Mouse (Mus musculus): Measurements from ENCODE around the gene Glra3.

Glra3 gene

DNA sequence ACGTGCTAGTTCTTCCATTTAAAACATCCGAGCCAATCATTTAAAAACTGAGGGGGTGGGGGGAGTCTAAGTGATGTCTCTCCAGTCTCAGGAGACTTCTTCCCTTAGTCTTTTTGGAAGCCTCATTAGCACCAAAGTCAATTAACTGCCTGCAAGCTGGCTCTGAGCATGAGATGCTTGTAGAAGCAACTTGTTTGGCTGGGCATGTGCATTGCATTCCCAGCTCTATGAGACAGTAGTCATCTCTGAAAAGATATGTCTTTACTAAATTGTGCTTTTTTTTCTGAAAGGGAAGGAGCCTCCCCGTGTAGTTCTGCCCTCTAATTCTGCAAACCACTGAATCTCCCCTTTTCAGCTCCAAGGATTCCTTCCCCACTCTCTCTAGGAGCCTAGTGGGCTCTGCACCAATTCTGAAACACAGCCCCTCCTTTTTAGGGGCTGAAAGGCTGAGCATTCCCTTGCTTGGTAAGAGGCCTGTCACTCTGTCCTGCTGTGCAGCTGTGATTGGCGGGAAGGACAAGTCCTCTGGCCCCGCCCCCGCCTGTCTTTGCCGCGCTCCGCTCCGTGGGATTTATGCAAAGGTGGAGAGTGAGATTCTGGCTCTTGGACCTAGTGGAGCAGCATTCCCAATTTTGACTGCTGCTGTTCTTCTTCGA, at the start of gene Glra3:
TSS of gene Glra3 (plus strand) at position 591 of the 656 bp plus-strand sequence.
- no peak for DNase-seq (ENCODE audit: low spot score)

DNA sequence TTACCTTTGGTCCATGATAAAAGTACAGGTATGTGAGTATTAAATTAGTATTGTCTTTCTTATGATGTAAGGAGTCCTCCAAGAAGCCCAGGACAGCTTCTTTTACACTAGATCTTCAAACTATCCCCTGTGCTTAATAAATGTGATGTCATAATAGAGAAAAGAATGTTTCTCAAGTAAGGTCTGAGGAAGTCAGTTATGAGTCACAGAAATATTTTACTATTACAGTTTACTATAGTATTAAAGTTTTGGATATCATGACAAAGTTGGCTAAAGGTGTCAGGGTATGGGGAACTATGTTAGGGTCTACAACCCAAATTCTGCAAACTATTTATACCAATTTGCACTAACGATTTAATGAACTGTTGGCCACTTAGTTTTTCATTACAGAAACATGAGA, 33.4 kb upstream of the Glra3 start, which contains the start of gene Adam29:
TSS of gene Adam29 (minus strand) at position 101 of the 400 bp plus-strand sequence.
- DNase-seq (ENCODE audit: low spot score): no peak

DNA sequence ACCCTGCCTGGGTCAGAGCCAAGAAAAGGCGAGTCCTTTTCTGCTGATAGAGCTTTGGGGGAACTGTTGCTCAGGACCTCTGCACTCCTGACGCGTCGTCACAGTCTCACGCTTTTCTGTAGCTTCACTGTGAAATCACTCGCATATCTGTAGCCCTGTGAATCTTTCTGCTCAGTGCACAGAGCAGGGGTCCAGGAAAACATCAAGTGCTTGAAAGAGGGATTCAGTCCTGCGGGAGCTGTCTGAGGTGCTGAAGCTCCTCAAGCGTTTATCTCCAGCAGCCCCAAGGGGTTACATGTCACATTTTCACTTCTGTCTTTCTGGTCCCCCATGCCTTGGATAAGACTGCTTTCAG, 243 bp downstream of the Glra3 start:
- peak; percentile 29 for DNase-seq (ENCODE audit: low spot score)

DNA sequence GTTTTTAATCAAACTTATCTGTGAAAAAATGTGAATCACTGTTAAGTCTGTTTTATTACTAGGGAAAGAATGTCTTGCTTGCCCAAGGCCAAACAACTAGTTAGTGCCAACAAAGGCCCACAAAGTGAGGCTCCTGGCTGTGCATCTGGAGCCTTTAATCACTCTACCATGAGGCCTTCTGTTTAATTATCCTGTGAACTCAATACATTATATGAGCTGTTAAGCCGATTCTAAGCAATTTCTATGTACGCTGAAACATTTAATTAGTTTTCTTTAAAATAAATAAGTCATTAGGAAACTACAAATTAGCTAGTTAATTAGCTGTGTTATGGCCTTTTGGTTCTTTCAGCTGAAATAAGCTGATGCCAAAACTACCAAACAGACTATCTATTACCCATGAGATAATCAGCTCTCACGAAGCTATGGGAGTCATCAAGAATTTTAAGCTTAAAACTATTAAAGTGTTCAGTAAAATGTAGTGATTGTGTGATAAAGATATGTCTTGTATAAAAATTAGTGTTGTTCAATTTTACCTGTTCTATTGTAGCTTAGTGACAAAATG, 24.6 kb downstream of the Glra3 start:
- no peak for DNase-seq (ENCODE audit: low spot score)

DNA sequence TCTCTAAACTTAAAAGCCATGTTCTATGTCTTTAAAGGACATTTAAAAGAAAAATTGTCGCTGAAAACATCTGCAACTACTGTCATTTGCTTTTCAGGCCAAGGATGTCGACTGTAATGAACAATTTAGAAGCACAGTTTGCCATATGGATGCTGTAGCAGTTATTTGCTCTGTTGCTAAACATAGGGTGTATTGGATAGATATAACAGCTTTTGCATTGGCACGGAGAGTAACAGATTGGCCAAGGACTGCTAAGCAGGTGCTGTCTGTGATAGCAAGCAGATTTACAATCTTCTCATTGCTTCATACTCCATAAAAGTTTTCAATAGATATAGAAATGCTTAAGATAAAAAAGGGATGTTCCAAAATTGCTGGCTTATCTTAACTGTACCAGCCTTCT, 57.6 kb downstream of the Glra3 start:
- no peak for DNase-seq (ENCODE audit: low spot score)

DNA sequence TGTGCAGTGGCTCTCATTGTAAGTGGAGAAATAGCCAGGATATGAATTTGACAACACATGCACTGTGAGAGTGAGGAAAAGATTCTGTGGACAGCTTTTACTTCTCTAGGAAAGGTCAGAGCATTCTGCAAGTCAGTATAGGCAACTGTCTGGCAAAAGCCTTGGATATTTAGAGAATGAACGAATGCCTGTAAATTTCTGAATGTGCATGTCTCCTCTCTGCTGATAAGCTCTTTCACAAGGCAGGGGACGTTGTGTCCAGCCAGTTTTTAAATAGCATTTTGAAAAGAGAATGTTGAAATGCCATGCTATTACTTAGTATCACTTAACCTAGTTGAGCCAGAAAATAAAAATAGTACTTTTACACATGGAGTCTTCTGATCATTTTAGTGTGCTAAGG, 114.1 kb downstream of the Glra3 start:
- no peak for DNase-seq (ENCODE audit: low spot score)

DNA sequence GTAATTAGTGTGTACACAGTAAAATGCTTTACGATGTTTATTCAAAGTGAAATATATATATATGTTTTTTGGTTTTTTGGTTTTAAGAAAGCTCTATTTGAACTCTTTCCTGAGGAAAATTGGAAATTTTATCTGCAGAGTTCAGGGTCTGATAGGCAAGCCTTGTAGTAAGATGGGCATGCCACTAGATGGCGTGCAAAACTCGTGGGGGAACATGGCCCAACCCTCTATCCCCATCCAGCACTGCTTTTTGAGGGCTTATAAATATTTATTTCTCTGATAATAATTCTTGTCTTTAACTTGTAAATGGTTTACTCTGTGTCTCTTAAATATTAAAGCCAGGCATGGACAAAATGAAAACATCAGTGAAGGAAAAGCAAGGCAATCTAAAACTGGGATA, 122.8 kb downstream of the Glra3 start:
- DNase-seq (ENCODE audit: low spot score): peak; percentile 54

DNA sequence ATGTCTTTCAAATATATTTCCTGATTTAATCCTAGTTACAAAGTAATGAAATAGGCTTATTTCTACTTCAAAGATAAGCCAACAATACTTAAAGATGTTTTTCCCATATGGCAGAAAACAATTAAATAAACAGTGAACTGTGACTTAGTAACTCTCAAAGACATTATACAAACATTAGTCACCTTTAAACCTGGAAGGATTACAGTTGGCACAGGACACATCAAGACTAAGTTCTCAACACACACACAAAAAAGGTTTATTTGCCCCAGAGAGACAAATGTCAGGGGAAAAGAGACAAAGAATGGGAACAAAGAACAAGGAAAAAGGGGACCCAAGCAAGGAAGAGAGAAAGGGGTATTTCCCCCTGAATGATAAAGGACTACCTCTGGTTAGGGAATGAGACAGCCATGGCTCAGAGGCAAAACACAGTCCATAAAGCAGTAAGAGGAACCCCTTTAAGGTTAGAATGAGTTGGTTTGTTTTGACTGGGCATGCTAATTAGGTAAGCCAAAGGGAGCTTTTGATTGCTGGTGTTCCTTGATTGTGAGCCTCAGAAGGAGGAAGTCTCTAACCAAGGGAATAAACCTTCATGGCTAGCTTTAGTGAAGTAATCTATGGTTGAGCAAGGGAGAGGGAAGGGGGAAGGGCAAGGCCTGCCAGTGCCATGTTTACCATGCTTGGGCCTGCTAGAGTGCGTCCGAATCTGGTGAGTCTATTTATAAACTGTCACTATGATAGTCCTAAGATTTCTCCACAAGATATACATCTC, 130.4 kb downstream of the Glra3 start:
- no peak for DNase-seq (ENCODE audit: low spot score)

DNA sequence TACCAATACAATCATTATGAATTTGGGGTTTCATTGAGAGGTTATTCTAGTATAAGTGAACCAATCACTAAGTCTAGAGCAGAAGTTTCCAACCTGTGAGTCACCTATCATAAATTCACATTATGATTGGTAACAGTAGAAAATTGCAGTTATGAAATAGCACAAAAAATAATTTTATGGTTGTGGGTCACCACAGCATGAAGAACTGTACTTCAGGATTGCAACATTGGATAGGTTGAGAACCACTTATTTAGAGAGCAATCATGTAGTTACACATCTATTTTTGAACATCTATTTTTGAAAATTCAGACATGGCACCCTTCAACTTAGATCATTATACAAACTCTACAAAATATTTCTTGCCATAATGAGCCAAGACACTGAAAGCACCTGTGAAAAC, 143.4 kb downstream of the Glra3 start:
- no peak for DNase-seq (ENCODE audit: low spot score)

DNA sequence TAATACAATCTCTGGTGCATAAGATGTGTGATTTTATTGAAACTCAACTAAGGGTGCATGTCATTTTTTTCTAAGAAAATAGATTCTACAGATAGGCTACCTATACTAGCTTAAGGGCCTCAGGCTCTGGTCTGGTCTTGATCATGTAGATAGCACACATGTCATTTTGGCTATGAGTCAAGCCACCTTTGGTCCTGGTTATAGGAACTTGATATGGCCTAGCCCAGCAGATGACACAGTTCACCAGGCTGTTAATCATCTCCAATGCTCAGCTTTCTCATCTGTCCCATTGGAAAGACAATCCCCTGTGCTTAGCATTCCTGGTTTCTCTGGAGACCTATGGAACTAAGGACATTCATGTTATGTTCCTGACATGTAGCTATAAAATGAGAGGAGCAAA, 154.1 kb downstream of the Glra3 start:
- no peak for DNase-seq (ENCODE audit: low spot score)

DNA sequence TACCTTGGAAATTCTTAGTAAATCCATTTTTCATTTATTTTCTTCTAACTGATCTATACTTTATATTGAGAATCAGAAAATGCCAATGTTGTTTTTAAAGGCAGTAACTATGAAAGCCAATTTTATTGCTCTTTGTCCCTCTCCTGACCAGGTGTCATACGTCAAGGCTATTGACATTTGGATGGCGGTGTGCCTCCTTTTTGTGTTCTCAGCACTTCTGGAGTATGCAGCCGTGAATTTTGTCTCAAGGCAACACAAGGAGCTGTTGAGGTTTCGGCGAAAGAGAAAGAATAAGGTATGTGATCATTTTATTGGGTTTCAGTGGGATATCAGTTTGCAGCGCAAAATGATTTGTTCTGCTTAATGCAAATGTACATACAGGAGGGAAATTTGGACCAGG, 170.0 kb downstream of the Glra3 start:
- no peak for DNase-seq (ENCODE audit: low spot score)

DNA sequence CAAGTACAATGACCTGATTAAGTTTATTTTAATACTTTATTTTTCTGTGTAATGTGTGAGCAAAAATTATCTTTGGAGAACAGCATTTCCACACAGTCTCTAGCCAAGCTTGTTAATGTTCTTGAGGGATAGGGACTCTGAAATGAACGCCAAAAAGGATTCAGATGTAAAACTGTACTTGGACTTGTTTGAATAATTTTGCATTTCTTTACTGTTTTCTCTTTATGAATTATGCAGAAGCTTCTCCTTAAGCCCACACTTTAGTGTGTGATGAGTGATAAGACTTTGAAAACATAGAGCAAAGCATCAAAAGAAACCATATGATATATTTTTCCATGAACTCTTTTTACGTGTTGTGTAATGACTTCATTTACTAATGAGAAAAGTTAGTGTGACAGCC, 189.1 kb downstream of the Glra3 start:
- DNase-seq (ENCODE audit: low spot score): no peak

DNA sequence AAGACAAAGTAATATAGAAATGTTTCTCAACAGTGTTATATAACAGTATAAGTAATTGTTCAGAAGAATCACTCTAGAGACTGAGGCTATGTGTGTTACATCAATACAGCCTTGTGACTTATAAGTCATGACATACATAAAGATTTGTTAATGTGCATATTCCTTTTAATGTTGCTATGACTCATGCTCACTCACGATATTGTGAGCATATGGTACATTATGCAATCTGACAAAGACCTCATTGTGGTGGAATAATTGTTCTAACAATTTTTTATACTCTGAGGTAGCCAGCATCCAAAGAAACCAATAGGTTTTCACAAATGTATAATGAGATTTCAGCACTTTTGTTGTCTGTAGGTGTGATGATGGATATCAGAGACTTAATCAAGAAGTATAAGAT, 210.4 kb downstream of the Glra3 start:
- no peak for DNase-seq (ENCODE audit: low spot score)

DNA sequence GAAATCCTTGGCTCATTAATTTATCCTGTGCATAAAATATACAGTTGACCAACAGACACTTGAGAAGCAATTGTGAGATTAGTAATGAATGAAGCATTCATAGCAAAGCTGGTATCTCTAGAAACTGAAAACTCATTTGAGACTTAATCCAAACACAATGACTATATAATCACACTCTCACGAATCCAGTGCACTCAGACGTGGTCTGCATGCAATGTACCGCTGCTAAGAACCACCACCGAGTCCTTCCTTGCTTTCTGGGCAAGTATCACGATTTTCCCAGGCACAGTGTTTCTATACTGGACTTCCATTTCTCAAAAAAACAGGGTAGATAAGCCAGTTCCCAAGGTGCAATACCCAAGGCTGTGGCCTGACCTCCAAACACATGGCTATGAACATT, 211.3 kb downstream of the Glra3 start:
- no peak for DNase-seq (ENCODE audit: low spot score)

DNA sequence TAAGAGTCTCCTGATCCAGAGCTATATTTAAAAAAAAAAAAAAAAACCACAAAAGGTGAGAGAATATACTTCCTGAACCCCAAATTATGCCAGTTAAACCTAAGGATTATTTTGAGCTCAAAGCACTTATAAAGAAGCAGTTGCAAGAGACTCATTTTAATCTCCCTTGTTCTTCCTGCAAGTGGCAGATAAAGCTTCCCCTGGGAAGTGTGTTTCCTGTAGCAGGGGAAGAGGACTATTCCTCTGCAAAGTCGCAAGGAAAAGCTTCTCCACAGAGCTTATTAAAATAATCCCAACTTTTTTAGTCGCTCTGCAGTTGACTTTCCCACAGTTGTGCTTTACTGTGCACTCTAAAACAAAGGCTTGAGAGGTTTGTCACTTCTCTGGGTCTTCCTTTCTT, 218.7 kb downstream of the Glra3 start:
- DNase-seq (ENCODE audit: low spot score): no peak

Data from ovary, postnatal 36 days (tissue).